Mouse (Mus musculus) cerebellum, adult 2 months (tissue): Measurements from ENCODE around the gene Erbin.

ENCODE experiments used
- CTCF ChIP-seq: fragments of 200-500 bp; IDR thresholded peaks from 2 replicates; pipeline ENCODE4 v1.5.1; 2011; ENCODE audit warnings: low read depth, mild to moderate bottlenecking, control low read depth, low read length, moderate library complexity, borderline replicate concordance; ENCODE audit not compliant: insufficient read depth
- POLR2A ChIP-seq: fragments of 200-500 bp; IDR thresholded peaks from 2 replicates; pipeline ENCODE4 v1.6.1; 2011; ENCODE audit warnings: low read length, control low read depth, borderline replicate concordance; ENCODE audit not compliant: insufficient read depth

DNA sequence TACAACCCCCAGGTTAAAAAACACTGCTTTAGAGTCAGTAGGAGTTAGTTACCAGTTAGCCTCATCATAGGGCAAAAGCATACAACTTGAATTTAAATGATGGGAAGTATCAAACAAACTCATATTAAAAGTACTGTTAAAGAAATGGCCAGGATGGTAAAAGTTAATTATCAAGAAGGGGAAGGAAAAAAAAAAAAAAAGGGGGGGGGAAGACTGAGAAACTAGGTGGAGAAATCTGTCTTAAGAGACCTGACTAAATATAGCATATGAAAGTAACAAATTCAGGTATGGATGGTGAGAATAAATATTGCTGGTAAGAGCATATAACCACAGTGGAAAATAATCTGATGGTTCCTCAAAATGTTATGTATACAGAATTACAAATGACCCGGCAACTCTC lies 50.2 kb downstream of the Erbin start:
- TF ChIP-seq POLR2A (no peak), CTCF (no peak)
